Mouse (Mus musculus): ENCODE measurements around the gene Rab42. TPM values are rescaled to one million over a fixed set of nuclear protein-coding genes. Genes with fewer than 3 reads are reported as not detected.
"Not testable (repeated sequence)": the region's sequence is repeated elsewhere in the genome, so short reads cannot be mapped to it uniquely, and the experiment has no call there.

Gene Rab42
- polyA plus RNA-seq, 1 experiment from 2014 or later: 4.1 TPM

- Histone ChIP-seq H3K27ac (ENCODE audit: low read length) (no peak overlapping the region), H3K4me3 (ENCODE audit: low read length) (no peak overlapping the region), H3K36me3 (ENCODE audit: insufficient read depth, low read length) (peaks cover 5% of the 10 kb centered on the region), H3K9ac (replicated peaks; ENCODE audit: low read length) (no peak overlapping the region), H3K9me3 (ENCODE audit: low read length) (no peaks in the 10 kb centered on the region), H3K4me1 (ENCODE audit: insufficient read depth, low read length) (peaks cover 11% of the 10 kb centered on the region), H3K27me3 (ENCODE audit: insufficient read depth, low read length) (no peaks in the 10 kb centered on the region), H3K4me2 (replicated peaks; ENCODE audit: low read depth, low read length) (no peak overlapping the region)
- no peak for ATAC-seq (ENCODE audit: low FRiP score, low TSS enrichment)
- WGBS: 82% methylated on average over 8 of the region's 8 CpGs
Measured at GRCm38 (mm10) chr4:132305276-132305675, 2.1 kb upstream of the Rab42 start.

GRCm38 (mm10) chr4:132303484-132303883 lies 299 bp upstream of the Rab42 start:
- H3K36me3 ChIP-seq (ENCODE audit: insufficient read depth, low read length); ATAC-seq (ENCODE audit: low FRiP score, low TSS enrichment); H3K4me1 ChIP-seq (ENCODE audit: insufficient read depth, low read length); H3K9me3 ChIP-seq (ENCODE audit: low read length); H3K27me3 ChIP-seq (ENCODE audit: insufficient read depth, low read length); H3K27ac ChIP-seq (ENCODE audit: low read length): not testable (repeated sequence)
- peak overlapping the region; percentile 56 for H3K4me3 ChIP-seq (ENCODE audit: low read length)
- peak overlapping the region; percentile 68; the same call in 1 of the 2 replicates for H3K9ac ChIP-seq (replicated peaks; ENCODE audit: low read length)
- WGBS: 38% methylated on average over 6 of the region's 6 CpGs
- H3K4me2 ChIP-seq (replicated peaks; ENCODE audit: low read depth, low read length): peak overlapping the region; percentile 74

GRCm38 (mm10) chr4:132301965-132302938 lies 933 bp downstream of the Rab42 start:
- Histone ChIP-seq H3K27ac (ENCODE audit: low read length) (0 out of 2 replicates have a peak overlapping the region, but pooled peaks have one; percentile 21), H3K9me3 (ENCODE audit: low read length) (no peaks in the 10 kb centered on the region), H3K36me3 (ENCODE audit: insufficient read depth, low read length) (no peaks in the 10 kb centered on the region), H3K4me3 (ENCODE audit: low read length) (peak overlapping the region; percentile 56), H3K4me2 (replicated peaks; ENCODE audit: low read depth, low read length) (peak overlapping the region; percentile 74), H3K4me1 (ENCODE audit: insufficient read depth, low read length) (peaks cover 8% of the 10 kb centered on the region), H3K27me3 (ENCODE audit: insufficient read depth, low read length) (no peaks in the 10 kb centered on the region), H3K9ac (replicated peaks; ENCODE audit: low read length) (peak overlapping the region; percentile 68)
- no peak; the same call in 1 of the 2 replicates for ATAC-seq (ENCODE audit: low FRiP score, low TSS enrichment)
- WGBS: 51% methylated on average over 16 of the region's 16 CpGs

- no peak for ATAC-seq (ENCODE audit: low FRiP score, low TSS enrichment)
- no peak overlapping the region for H3K27ac ChIP-seq (ENCODE audit: low read length)
- WGBS: 80% methylated on average over 6 of the region's 6 CpGs
- H3K4me1 ChIP-seq (ENCODE audit: insufficient read depth, low read length): peaks cover 8% of the 10 kb centered on the region
- no peak overlapping the region for H3K4me3 ChIP-seq (ENCODE audit: low read length)
- H3K9ac ChIP-seq (replicated peaks; ENCODE audit: low read length): no peak overlapping the region
- no peak overlapping the region for H3K4me2 ChIP-seq (replicated peaks; ENCODE audit: low read depth, low read length)
- H3K27me3 ChIP-seq (ENCODE audit: insufficient read depth, low read length): no peaks in the 10 kb centered on the region
- H3K9me3 ChIP-seq (ENCODE audit: low read length): no peaks in the 10 kb centered on the region
- no peaks in the 10 kb centered on the region for H3K36me3 ChIP-seq (ENCODE audit: insufficient read depth, low read length)
Measured at GRCm38 (mm10) chr4:132301486-132301885, 1.7 kb downstream of the Rab42 start.

- 77% methylated on average over 1 of the region's 1 CpGs for WGBS
- Histone ChIP-seq H3K4me3 (ENCODE audit: low read length) (no peak overlapping the region), H3K9ac (replicated peaks; ENCODE audit: low read length) (no peak overlapping the region), H3K36me3 (ENCODE audit: insufficient read depth, low read length) (no peaks in the 10 kb centered on the region), H3K27me3 (ENCODE audit: insufficient read depth, low read length) (no peaks in the 10 kb centered on the region), H3K27ac (ENCODE audit: low read length) (no peak overlapping the region), H3K4me1 (ENCODE audit: insufficient read depth, low read length) (peaks cover 8% of the 10 kb centered on the region), H3K4me2 (replicated peaks; ENCODE audit: low read depth, low read length) (no peak overlapping the region), H3K9me3 (ENCODE audit: low read length) (no peaks in the 10 kb centered on the region)
- no peak for ATAC-seq (ENCODE audit: low FRiP score, low TSS enrichment)
Measured at GRCm38 (mm10) chr4:132299849-132300248, 3.3 kb downstream of the Rab42 start.

GRCm38 (mm10) chr4:132295696-132296390 lies 7.3 kb downstream of the Rab42 start:
- Histone ChIP-seq H3K27me3 (ENCODE audit: insufficient read depth, low read length) (no peaks in the 10 kb centered on the region), H3K9ac (replicated peaks; ENCODE audit: low read length) (no peak overlapping the region), H3K4me1 (ENCODE audit: insufficient read depth, low read length) (no peaks in the 10 kb centered on the region; the same call in 1 of the 2 replicates), H3K4me3 (ENCODE audit: low read length) (no peak overlapping the region), H3K27ac (ENCODE audit: low read length) (no peak overlapping the region), H3K4me2 (replicated peaks; ENCODE audit: low read depth, low read length) (no peak overlapping the region), H3K36me3 (ENCODE audit: insufficient read depth, low read length) (peaks cover 15% of the 10 kb centered on the region), H3K9me3 (ENCODE audit: low read length) (peaks cover 4% of the 10 kb centered on the region; the same call in 1 of the 2 replicates)
- 52% methylated on average over 8 of the region's 8 CpGs for WGBS
- ATAC-seq (ENCODE audit: low FRiP score, low TSS enrichment): no peak

GRCm38 (mm10) chr4:132293682-132294240 lies 9.4 kb downstream of the Rab42 start:
- Histone ChIP-seq H3K27me3 (ENCODE audit: insufficient read depth, low read length) (no peaks in the 10 kb centered on the region), H3K4me1 (ENCODE audit: insufficient read depth, low read length) (no peaks in the 10 kb centered on the region), H3K9ac (replicated peaks; ENCODE audit: low read length) (no peak overlapping the region), H3K4me2 (replicated peaks; ENCODE audit: low read depth, low read length) (no peak overlapping the region), H3K36me3 (ENCODE audit: insufficient read depth, low read length) (peaks cover 19% of the 10 kb centered on the region), H3K27ac (ENCODE audit: low read length) (no peak overlapping the region), H3K9me3 (ENCODE audit: low read length) (peaks cover 4% of the 10 kb centered on the region; the same call in 1 of the 2 replicates), H3K4me3 (ENCODE audit: low read length) (no peak overlapping the region)
- WGBS: 58% methylated on average over 7 of the region's 7 CpGs
- no peak for ATAC-seq (ENCODE audit: low FRiP score, low TSS enrichment)

GRCm38 (mm10) chr4:132292988-132293387 lies 10.2 kb downstream of the Rab42 start:
- no peak overlapping the region for H3K4me2 ChIP-seq (replicated peaks; ENCODE audit: low read depth, low read length)
- H3K27me3 ChIP-seq (ENCODE audit: insufficient read depth, low read length): no peaks in the 10 kb centered on the region
- 50% methylated on average over 4 of the region's 4 CpGs for WGBS
- H3K27ac ChIP-seq (ENCODE audit: low read length): no peak overlapping the region
- no peaks in the 10 kb centered on the region for H3K4me1 ChIP-seq (ENCODE audit: insufficient read depth, low read length)
- peaks cover 4% of the 10 kb centered on the region; the same call in 1 of the 2 replicates for H3K9me3 ChIP-seq (ENCODE audit: low read length)
- H3K36me3 ChIP-seq (ENCODE audit: insufficient read depth, low read length): peaks cover 19% of the 10 kb centered on the region
- H3K9ac ChIP-seq (replicated peaks; ENCODE audit: low read length): no peak overlapping the region
- no peak overlapping the region for H3K4me3 ChIP-seq (ENCODE audit: low read length)
- ATAC-seq (ENCODE audit: low FRiP score, low TSS enrichment): no peak

GRCm38 (mm10) chr4:132291624-132292335 lies 11.4 kb downstream of the Rab42 start:
- Histone ChIP-seq H3K4me1 (ENCODE audit: insufficient read depth, low read length) (no peaks in the 10 kb centered on the region), H3K4me2 (replicated peaks; ENCODE audit: low read depth, low read length) (no peak overlapping the region), H3K4me3 (ENCODE audit: low read length) (no peak overlapping the region), H3K9ac (replicated peaks; ENCODE audit: low read length) (no peak overlapping the region), H3K9me3 (ENCODE audit: low read length) (peaks cover 4% of the 10 kb centered on the region; the same call in 1 of the 2 replicates), H3K27ac (ENCODE audit: low read length) (no peak overlapping the region), H3K27me3 (ENCODE audit: insufficient read depth, low read length) (no peaks in the 10 kb centered on the region), H3K36me3 (ENCODE audit: insufficient read depth, low read length) (peaks cover 25% of the 10 kb centered on the region)
- 81% methylated on average over 12 of the region's 12 CpGs for WGBS
- ATAC-seq (ENCODE audit: low FRiP score, low TSS enrichment): no peak
